Mouse (Mus musculus): ENCODE measurements at regions not wholly inside any gene's neighbourhood (a gene's known extent, or its start where the extent isn't known, plus 50 kb on each side); places are given as distances from the start of the nearest gene placed in this dataset.
A peak's percentile ranks its signal among the peaks of the same experiment; 100 is the strongest.

- no peak for DNase-seq (ENCODE audit: low spot score in 2 of 2)
These were observed 696.9 kb downstream of the Diaph3 start for GRCm38 (mm10) chr14:86443921-86444835.

- no peak for DNase-seq (ENCODE audit: low spot score in 2 of 2)
These were observed 698.9 kb downstream of the Diaph3 start for GRCm38 (mm10) chr14:86441895-86442679.

- DNase-seq (ENCODE audit: low spot score in 2 of 2): no peak
These were observed 703.7 kb downstream of the Diaph3 start for GRCm38 (mm10) chr14:86437383-86437782.

GRCm38 (mm10) chr14:86435345-86435744 is 705.7 kb downstream of the Diaph3 start:
- no peak for DNase-seq (ENCODE audit: low spot score in 2 of 2)

- no peak for DNase-seq (ENCODE audit: low spot score in 2 of 2)
These were observed 709.7 kb downstream of the Diaph3 start for GRCm38 (mm10) chr14:86431215-86431816.

- no peak for DNase-seq (ENCODE audit: low spot score in 2 of 2)
These were observed 719.2 kb downstream of the Diaph3 start for GRCm38 (mm10) chr14:86421881-86422280.

GRCm38 (mm10) chr14:86419959-86420598 is 721.0 kb downstream of the Diaph3 start:
- no peak for DNase-seq (ENCODE audit: low spot score in 2 of 2)

GRCm38 (mm10) chr14:86396876-86397275 is 744.2 kb downstream of the Diaph3 start:
- DNase-seq (ENCODE audit: low spot score in 2 of 2): no peak

GRCm38 (mm10) chr14:86395951-86396361 is 745.1 kb downstream of the Diaph3 start:
- DNase-seq (ENCODE audit: low spot score in 2 of 2): no peak

- no peak for DNase-seq (ENCODE audit: low spot score in 2 of 2)
These were observed 745.5 kb downstream of the Diaph3 start for GRCm38 (mm10) chr14:86395531-86395930.

- no peak for DNase-seq (ENCODE audit: low spot score in 2 of 2)
These were observed 746.0 kb downstream of the Diaph3 start for GRCm38 (mm10) chr14:86395068-86395467.

GRCm38 (mm10) chr14:86385136-86385535 is 755.9 kb downstream of the Diaph3 start:
- DNase-seq (ENCODE audit: low spot score in 2 of 2): no peak

GRCm38 (mm10) chr14:86365032-86365431 is 776.0 kb downstream of the Diaph3 start:
- no peak for DNase-seq (ENCODE audit: low spot score in 2 of 2)

- no peak for DNase-seq (ENCODE audit: low spot score in 2 of 2)
These were observed 780.5 kb downstream of the Diaph3 start for GRCm38 (mm10) chr14:86360423-86361059.

GRCm38 (mm10) chr14:86358584-86358983 is 782.5 kb downstream of the Diaph3 start:
- no peak for DNase-seq (ENCODE audit: low spot score in 2 of 2)

GRCm38 (mm10) chr14:86350526-86350925 is 790.5 kb downstream of the Diaph3 start:
- no peak for DNase-seq (ENCODE audit: low spot score in 2 of 2)

GRCm38 (mm10) chr14:86339007-86339406 is 802.0 kb downstream of the Diaph3 start:
- DNase-seq (ENCODE audit: low spot score in 2 of 2): no peak

- no peak for DNase-seq (ENCODE audit: low spot score in 2 of 2)
These were observed 804.0 kb downstream of the Diaph3 start for GRCm38 (mm10) chr14:86337052-86337451.

- DNase-seq (ENCODE audit: low spot score in 2 of 2): no peak
These were observed 805.8 kb downstream of the Diaph3 start for GRCm38 (mm10) chr14:86335284-86335683.

- no peak for DNase-seq (ENCODE audit: low spot score in 2 of 2)
These were observed 811.9 kb downstream of the Diaph3 start for GRCm38 (mm10) chr14:86329176-86329575.

- peak; percentile 44 to 53 for DNase-seq (ENCODE audit: low spot score in 2 of 2)
These were observed 813.4 kb downstream of the Diaph3 start for GRCm38 (mm10) chr14:86327646-86328045.
